Mouse (Mus musculus) embryonic fibroblast, embryonic 13.5 days (primary cell): ENCODE measurements around the gene Hspb3. TPM values are rescaled to one million over a fixed set of nuclear protein-coding genes. Genes with fewer than 3 reads are reported as not detected.

Experiments used
- H3K27ac ChIP-seq: 2 replicates; pipeline ENCODE4 v1.5.1; 2012; ENCODE audit warnings: low read length, control low read depth, inconsistent platforms; ENCODE audit not compliant: insufficient read depth
- H3K4me1 ChIP-seq: 2 replicates; pipeline ENCODE4 v1.6.1; 2011; ENCODE audit warnings: low read length; ENCODE audit not compliant: control insufficient read depth, insufficient read depth
- H3K4me3 ChIP-seq: 2 replicates; pipeline ENCODE4 v1.5.1; 2011; ENCODE audit warnings: mild to moderate bottlenecking, control low read depth, low read length; ENCODE audit not compliant: insufficient read depth
- CTCF ChIP-seq: IDR thresholded peaks from 2 replicates; pipeline ENCODE4 v1.5.1; 2011; ENCODE audit warnings: mild to moderate bottlenecking, control low read depth, low read length, moderate library complexity, borderline replicate concordance; ENCODE audit not compliant: insufficient read depth
- POLR2A ChIP-seq: IDR thresholded peaks from 2 replicates; pipeline ENCODE4 v1.6.1; 2011; ENCODE audit warnings: low read depth, mild to moderate bottlenecking, control low read depth, low read length, moderate library complexity
- polyA plus RNA-seq: library from polyadenylated mRNA; stranded (reverse); fragments of >200 nt; gene quantifications from 2 replicates; pipeline ENCODE4 v1.2.4, GENCODE M21; 2011; ENCODE audit warnings: low read depth; ENCODE audit not compliant: missing spikeins, insufficient read length

Gene Hspb3
- polyA plus RNA-seq, 1 experiment, result not detected

GRCm38 (mm10) chr13:113682821-113683220 lies 19.3 kb upstream of the Hspb3 start:
- TF ChIP-seq POLR2A (no peak), CTCF (no peak)
- Histone ChIP-seq H3K4me3 (no peak overlapping the region), H3K27ac (no peak overlapping the region), H3K4me1 (no peaks in the 10 kb centered on the region; the same call in 1 of the 2 replicates)

GRCm38 (mm10) chr13:113680646-113681045 lies 17.2 kb upstream of the Hspb3 start:
- Histone ChIP-seq H3K27ac (no peak overlapping the region), H3K4me3 (no peak overlapping the region), H3K4me1 (no peaks in the 10 kb centered on the region)
- no peak for TF ChIP-seq POLR2A
- no peak for TF ChIP-seq CTCF

- H3K27ac ChIP-seq, result no peak overlapping the region
- no peaks in the 10 kb centered on the region for H3K4me1 ChIP-seq
- no peak for TF ChIP-seq POLR2A
- TF ChIP-seq CTCF, result no peak
- no peak overlapping the region for H3K4me3 ChIP-seq
Observed at GRCm38 (mm10) chr13:113669459-113670077, 6.1 kb upstream of the Hspb3 start.

- TF ChIP-seq CTCF (no peak), POLR2A (no peak)
- Histone ChIP-seq H3K4me1 (peaks cover 2% of the 10 kb centered on the region; the same call in 1 of the 2 replicates), H3K4me3 (no peak overlapping the region), H3K27ac (no peak overlapping the region)
Observed at GRCm38 (mm10) chr13:113663883-113664282, 407 bp upstream of the Hspb3 start.

GRCm38 (mm10) chr13:113661826-113662271 lies 1.6 kb downstream of the Hspb3 start:
- no peak overlapping the region for H3K27ac ChIP-seq
- TF ChIP-seq CTCF, result no peak
- no peak for TF ChIP-seq POLR2A
- peaks cover 2% of the 10 kb centered on the region; the same call in 1 of the 2 replicates for H3K4me1 ChIP-seq
- no peak overlapping the region for H3K4me3 ChIP-seq

- H3K4me3 ChIP-seq, result no peak overlapping the region
- peaks cover 2% of the 10 kb centered on the region; the same call in 1 of the 2 replicates for H3K4me1 ChIP-seq
- no peak overlapping the region for H3K27ac ChIP-seq
- TF ChIP-seq POLR2A, result no peak
- no peak for TF ChIP-seq CTCF
Observed at GRCm38 (mm10) chr13:113660576-113661310, 2.7 kb downstream of the Hspb3 start.

- H3K4me1 ChIP-seq, result peaks cover 2% of the 10 kb centered on the region; the same call in 1 of the 2 replicates
- H3K4me3 ChIP-seq, result no peak overlapping the region
- no peak overlapping the region for H3K27ac ChIP-seq
- TF ChIP-seq POLR2A (no peak), CTCF (no peak)
Observed at GRCm38 (mm10) chr13:113657204-113657603, 6.3 kb downstream of the Hspb3 start.

GRCm38 (mm10) chr13:113656639-113657038 lies 6.8 kb downstream of the Hspb3 start:
- Histone ChIP-seq H3K4me3 (no peak overlapping the region), H3K4me1 (no peaks in the 10 kb centered on the region), H3K27ac (no peak overlapping the region)
- TF ChIP-seq POLR2A (no peak), CTCF (no peak)

- no peak overlapping the region for H3K4me3 ChIP-seq
- no peak overlapping the region for H3K27ac ChIP-seq
- no peaks in the 10 kb centered on the region for H3K4me1 ChIP-seq
- TF ChIP-seq CTCF (no peak), POLR2A (no peak)
Observed at GRCm38 (mm10) chr13:113655511-113655910, 8.0 kb downstream of the Hspb3 start.
